Mouse (Mus musculus) limb, embryonic 13.5 days (tissue): ENCODE measurements around the gene Mga. TPM values are rescaled to one million over a fixed set of nuclear protein-coding genes. Genes with fewer than 3 reads are reported as not detected.

ENCODE experiments used
- ATAC-seq: fragments of 200-750 bp; cut with Nextera tagmentation; 2 replicates; pipeline ENCODE4 v1.8.0; 2017; ENCODE audit warnings: low read depth, moderate number of reproducible peaks, moderate TSS enrichment; ENCODE audit not compliant: low FRiP score
- H3K27ac ChIP-seq: fragments of 300-500 bp; sonication (generic); 2 replicates; pipeline ENCODE4 v1.5.1; 2015; ENCODE audit warnings: inconsistent platforms, mild to moderate bottlenecking, moderate library complexity
- H3K27me3 ChIP-seq: fragments of 300-500 bp; sonication (generic); 2 replicates; pipeline ENCODE4 v1.6.1; 2015; ENCODE audit warnings: mild to moderate bottlenecking, inconsistent platforms
- H3K36me3 ChIP-seq: fragments of 300-500 bp; sonication (generic); 2 replicates; pipeline ENCODE4 v1.6.1; 2015; ENCODE audit warnings: inconsistent platforms, mild to moderate bottlenecking, moderate library complexity
- H3K4me1 ChIP-seq: fragments of 300-500 bp; sonication (generic); 2 replicates; pipeline ENCODE4 v1.6.1; 2015; ENCODE audit warnings: inconsistent platforms
- H3K4me2 ChIP-seq: fragments of 300-500 bp; sonication (generic); replicated peaks from 2 replicates; pipeline ENCODE4 v1.6.1; 2015; ENCODE audit warnings: inconsistent platforms, mild to moderate bottlenecking, moderate library complexity
- H3K4me3 ChIP-seq: fragments of 300-500 bp; sonication (generic); 2 replicates; pipeline ENCODE4 v1.5.1; 2015; ENCODE audit warnings: moderate library complexity, mild to moderate bottlenecking, inconsistent platforms
- H3K9ac ChIP-seq: fragments of 300-500 bp; sonication (generic); 2 replicates; pipeline ENCODE4 v1.6.1; 2015; ENCODE audit warnings: mild to moderate bottlenecking, inconsistent platforms
- H3K9me3 ChIP-seq: fragments of 300-500 bp; sonication (generic); 2 replicates; pipeline ENCODE4 v1.6.1; 2016; ENCODE audit warnings: inconsistent platforms
- WGBS: fragments of 180-500 bp; shearing (Covaris S2); methylation state at CpG from one replicate; pipeline ENCODE4 v1.1.7; 2015; 5-methylcytosine and 5-hydroxymethylcytosine counted together
- microRNA-seq: library from miRNA; unstranded; fragments of <30 nt; microRNA quantifications from one replicate; pipeline ENCODE4, GENCODE M21; 2016
- polyA plus RNA-seq: library from polyadenylated mRNA; unstranded; fragments of >200 nt; fragmentation: Nextera tagmentation; extraction: Ambion mirVana; gene quantifications from 2 replicates; pipeline ENCODE4 v1.2.1, GENCODE M21; 2015

Gene Mga
- polyA plus RNA-seq, 1 experiment from 2014 or later, result 36.3 TPM

DNA sequence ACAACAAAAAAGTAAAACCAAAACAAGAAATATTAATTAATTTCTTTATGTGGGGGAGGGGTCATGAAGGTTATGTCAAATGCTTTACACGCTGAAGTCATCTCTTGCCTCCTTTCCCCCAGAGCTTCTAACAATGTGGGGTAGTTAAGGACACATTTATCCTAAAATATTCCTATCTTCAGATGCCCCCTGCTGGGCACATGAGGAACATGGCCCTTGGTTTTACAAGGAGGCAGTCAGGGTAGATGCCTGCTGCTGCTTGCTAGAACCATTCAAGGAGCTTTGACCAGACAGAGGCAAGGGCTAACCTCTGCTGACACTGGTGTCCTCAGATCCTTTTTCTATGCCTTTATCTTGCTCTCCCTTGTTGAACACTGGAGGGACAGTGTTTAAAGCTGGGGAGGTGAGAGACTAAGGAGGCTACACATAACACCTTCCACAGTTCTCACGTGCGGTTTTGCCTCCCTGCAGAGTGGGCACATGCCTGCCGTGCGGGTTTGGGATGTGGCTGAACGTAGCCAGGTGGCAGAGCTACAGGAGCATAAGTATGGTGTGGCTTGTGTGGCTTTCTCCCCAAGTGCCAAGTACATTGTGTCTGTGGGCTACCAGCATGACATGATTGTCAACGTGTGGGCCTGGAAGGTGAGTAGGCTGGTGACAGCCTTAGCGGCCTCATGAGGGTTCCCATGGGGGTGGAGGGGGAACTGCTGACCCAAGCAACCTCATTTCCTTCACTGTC lies 114.6 kb downstream of the Mga start:
- 73% methylated on average over 8 of the region's 8 CpGs for WGBS
- no peaks in the 10 kb centered on the region for H3K4me1 ChIP-seq
- peaks cover 44% of the 10 kb centered on the region for H3K36me3 ChIP-seq
- peak; percentile 59; the same call in 1 of the 2 replicates for ATAC-seq
- no peak overlapping the region for H3K4me3 ChIP-seq
- no peak overlapping the region for H3K4me2 ChIP-seq
- no peaks in the 10 kb centered on the region for H3K27me3 ChIP-seq
- H3K9me3 ChIP-seq, result no peaks in the 10 kb centered on the region
- H3K27ac ChIP-seq, result no peak overlapping the region
- H3K9ac ChIP-seq, result no peak overlapping the region

GRCm38 (mm10) chr2:120012924-120013323 lies 115.9 kb downstream of the Mga start:
- no peak for ATAC-seq
- H3K4me3 ChIP-seq, result no peak overlapping the region
- no peak overlapping the region for H3K27ac ChIP-seq
- no peaks in the 10 kb centered on the region for H3K9me3 ChIP-seq
- peaks cover 52% of the 10 kb centered on the region for H3K36me3 ChIP-seq
- no peak overlapping the region for H3K4me2 ChIP-seq
- H3K4me1 ChIP-seq, result no peaks in the 10 kb centered on the region
- no peaks in the 10 kb centered on the region for H3K27me3 ChIP-seq
- 88% methylated on average over 13 of the region's 13 CpGs for WGBS
- H3K9ac ChIP-seq, result no peak overlapping the region

DNA sequence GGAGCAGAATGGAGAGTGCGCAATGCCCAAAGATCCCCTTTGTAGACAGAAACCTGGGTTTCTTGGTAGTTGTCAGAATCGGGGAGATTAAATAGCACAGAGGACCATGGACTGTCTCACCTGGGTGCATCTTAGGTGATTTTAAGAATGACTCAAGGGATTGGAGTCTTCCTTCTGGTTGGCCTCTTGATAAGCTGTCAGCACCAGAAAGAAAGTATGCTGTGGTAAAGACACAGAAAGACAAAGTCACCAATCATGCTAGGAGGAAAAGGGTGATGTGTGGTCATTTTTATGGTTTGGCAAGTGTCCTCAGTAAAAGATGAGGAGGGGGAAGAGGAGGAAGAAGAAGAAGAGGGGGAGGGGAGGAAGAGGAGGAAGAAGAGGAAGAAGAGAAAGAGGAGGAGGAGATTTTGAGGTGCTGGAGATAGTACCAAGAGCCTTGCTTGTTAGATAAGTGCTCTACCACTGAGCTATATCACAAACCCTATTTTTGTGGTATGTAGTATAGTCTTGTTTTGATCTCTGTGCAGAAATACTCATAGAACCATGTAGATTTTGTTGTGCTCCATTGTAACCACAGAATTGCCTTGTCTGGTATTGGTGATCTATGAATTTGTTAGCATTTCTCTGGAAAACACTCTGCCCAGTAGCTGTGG lies 116.9 kb downstream of the Mga start:
- Histone ChIP-seq H3K9ac (no peak overlapping the region), H3K4me2 (no peak overlapping the region), H3K4me3 (no peak overlapping the region), H3K36me3 (peaks cover 58% of the 10 kb centered on the region), H3K4me1 (no peaks in the 10 kb centered on the region), H3K9me3 (no peaks in the 10 kb centered on the region), H3K27me3 (no peaks in the 10 kb centered on the region), H3K27ac (no peak overlapping the region)
- WGBS, result 96% methylated on average over 2 of the region's 2 CpGs
- ATAC-seq, result no peak

- no peak overlapping the region for H3K27ac ChIP-seq
- no peaks in the 10 kb centered on the region for H3K9me3 ChIP-seq
- H3K4me1 ChIP-seq, result no peaks in the 10 kb centered on the region
- 91% methylated on average over 4 of the region's 4 CpGs for WGBS
- no peak overlapping the region for H3K4me3 ChIP-seq
- no peaks in the 10 kb centered on the region for H3K27me3 ChIP-seq
- no peak overlapping the region for H3K9ac ChIP-seq
- no peak overlapping the region for H3K4me2 ChIP-seq
- peaks cover 77% of the 10 kb centered on the region for H3K36me3 ChIP-seq
- no peak for ATAC-seq
Observed at GRCm38 (mm10) chr2:120015882-120016281, 118.9 kb downstream of the Mga start.

DNA sequence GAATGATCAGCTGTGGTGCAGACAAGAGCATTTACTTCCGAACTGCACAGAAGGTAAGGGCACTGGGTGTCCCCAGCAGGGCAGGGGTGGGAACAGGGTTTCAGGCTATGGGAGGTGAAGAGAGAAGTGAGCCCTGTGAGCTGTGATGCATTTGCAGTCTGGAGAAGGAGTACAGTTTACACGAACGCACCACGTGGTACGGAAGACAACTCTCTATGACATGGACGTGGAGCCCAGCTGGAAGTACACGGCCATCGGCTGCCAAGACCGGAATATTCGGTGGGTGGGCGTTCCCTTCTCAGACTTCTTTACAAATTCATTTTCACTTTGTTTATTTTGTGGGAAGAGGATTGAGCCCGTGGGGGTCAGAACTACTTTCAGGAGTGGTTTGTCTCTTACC lies 120.6 kb downstream of the Mga start:
- no peak overlapping the region for H3K9ac ChIP-seq
- peaks cover 92% of the 10 kb centered on the region for H3K36me3 ChIP-seq
- H3K9me3 ChIP-seq, result no peaks in the 10 kb centered on the region
- no peak overlapping the region for H3K4me3 ChIP-seq
- H3K27me3 ChIP-seq, result no peaks in the 10 kb centered on the region
- H3K4me1 ChIP-seq, result no peaks in the 10 kb centered on the region
- no peak overlapping the region for H3K4me2 ChIP-seq
- WGBS, result 93% methylated on average over 12 of the region's 12 CpGs
- no peak overlapping the region for H3K27ac ChIP-seq
- no peak for ATAC-seq

Small RNAs within 50 kb of the gene (microRNA-seq; reads per million reads assigned to microRNA genes)
- gene Mir7665, result not detected

Other genes with a start within 250 kb of the Mga start
- 47.9 and 50.7 TPM in 2 replicates for gene Ndufaf1, start 234.4 kb upstream of the Mga start, polyA plus RNA-seq
- gene Rtf1, start 222.2 kb upstream of the Mga start, polyA plus RNA-seq, result 61.3 and 68.3 TPM in 2 replicates
- gene Itpka, start 154.9 kb upstream of the Mga start, polyA plus RNA-seq, result 0.33 and 0.59 TPM in 2 replicates
- gene Ltk, start 136.8 kb upstream of the Mga start, polyA plus RNA-seq, result not detected in 2 replicates
- 28.5 and 30.2 TPM in 2 replicates for gene Rpap1, start 109.7 kb upstream of the Mga start, polyA plus RNA-seq
- gene Tyro3, start 99.5 kb upstream of the Mga start, polyA plus RNA-seq, result 29.6 and 32.3 TPM in 2 replicates
- 3.8 and 3.9 TPM in 2 replicates for gene Mapkbp1, start 75.5 kb downstream of the Mga start, polyA plus RNA-seq
- 23.1 and 24.2 TPM in 2 replicates for gene Jmjd7, start 130.3 kb downstream of the Mga start, polyA plus RNA-seq
- gene Gm28042, start 130.3 kb downstream of the Mga start, polyA plus RNA-seq, result 3.4 and 4.3 TPM in 2 replicates
- 2.4 and 3.2 TPM in 2 replicates for gene Pla2g4b, start 136.2 kb downstream of the Mga start, polyA plus RNA-seq